Mouse (Mus musculus): ENCODE measurements around the gene Smad5.
A peak's percentile ranks its signal among the peaks of the same experiment; 100 is the strongest.

Gene Smad5

GRCm38 (mm10) chr13:56702469-56703221 lies at the start of gene Smad5:
Gene Smad5 (plus strand): TSS chr13:56703010.
- DNase-seq (ENCODE audit: low read depth, low spot score), result peak; percentile 95

DNA sequence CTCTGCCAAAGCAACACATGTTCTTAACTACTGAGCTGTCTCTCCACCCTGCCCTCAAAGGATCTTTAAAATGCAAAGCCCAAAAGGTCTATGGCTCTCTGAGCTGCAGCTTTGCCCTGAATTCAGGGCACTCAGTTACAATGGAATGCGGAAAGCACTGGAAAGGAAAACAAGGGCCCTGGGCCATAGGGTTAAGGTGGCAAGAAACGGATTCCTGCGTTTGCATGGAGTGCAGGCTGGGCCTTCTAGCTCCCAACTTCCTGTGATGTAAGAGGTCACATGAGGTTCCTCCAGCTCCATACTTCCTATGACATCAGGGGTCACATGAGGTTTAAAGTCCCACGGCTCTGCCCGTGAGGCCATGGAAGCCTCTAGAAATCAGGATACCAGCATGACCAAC lies 48.6 kb upstream of the Smad5 start:
- no peak for DNase-seq (ENCODE audit: low read depth, low spot score)

DNA sequence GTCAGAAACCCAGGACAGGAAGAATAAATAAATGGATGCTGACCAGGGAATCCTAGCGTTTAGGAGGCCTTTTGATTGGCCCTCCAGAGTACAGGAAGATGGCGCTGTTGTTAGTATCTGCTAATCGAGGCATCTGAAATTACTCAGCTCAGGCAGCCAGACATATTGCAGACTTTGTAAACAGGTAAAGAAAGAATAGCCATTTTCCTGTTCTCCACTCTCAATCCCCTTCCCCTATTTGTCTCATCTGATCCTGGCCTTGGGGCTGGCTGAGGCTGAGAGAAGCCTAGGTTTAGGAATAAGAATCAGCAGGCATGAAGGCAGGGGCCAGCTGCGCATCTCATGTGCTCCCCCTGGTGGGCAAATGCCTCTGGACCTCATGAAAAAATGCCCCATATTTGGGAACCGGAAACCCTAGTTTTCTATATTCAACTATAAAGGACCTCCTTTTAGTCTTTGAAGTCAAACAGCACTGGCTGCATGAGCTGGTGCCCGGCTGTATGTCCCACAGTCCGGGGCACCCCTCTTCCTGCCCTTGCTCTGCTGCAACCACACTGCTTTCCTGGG lies 44.8 kb upstream of the Smad5 start:
- DNase-seq (ENCODE audit: low read depth, low spot score), result peak; percentile 69

GRCm38 (mm10) chr13:56658931-56659330 lies 43.9 kb upstream of the Smad5 start:
- no peak for DNase-seq (ENCODE audit: low read depth, low spot score)

DNA sequence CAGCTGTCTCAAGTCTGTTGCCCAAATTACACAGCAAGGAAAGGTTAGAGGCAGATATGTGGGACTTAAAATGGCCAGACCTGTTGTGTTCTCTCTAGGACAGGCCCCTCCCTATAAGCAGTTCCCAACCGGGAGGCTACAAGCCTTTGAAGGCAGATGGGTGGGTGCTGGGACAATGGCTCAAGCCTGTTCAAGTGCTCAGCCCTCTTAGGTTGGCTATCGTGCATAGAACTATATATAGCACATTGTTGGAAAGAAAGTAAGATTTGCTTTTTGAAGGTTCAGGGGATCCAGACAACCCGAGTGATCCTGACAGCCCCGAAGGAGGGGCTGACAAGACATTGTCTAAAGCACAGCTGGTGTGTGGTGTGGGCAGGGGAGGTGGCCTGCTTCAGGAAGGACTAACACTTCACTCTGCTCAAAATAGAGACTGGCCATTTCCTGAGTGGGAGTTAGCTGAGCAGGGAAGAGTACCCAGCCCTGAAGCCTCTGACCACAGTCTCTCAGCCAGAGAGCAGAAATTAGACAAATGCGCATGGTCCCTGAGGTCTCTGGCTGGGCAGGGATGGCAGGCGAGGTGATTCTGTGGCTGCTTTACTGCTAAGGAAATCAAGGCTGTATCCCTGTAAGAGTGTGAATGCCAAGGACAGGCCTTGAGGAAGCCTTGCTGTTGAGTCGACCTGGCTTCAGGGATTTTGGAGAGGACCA lies 40.7 kb upstream of the Smad5 start:
- DNase-seq (ENCODE audit: low read depth, low spot score), result no peak

DNA sequence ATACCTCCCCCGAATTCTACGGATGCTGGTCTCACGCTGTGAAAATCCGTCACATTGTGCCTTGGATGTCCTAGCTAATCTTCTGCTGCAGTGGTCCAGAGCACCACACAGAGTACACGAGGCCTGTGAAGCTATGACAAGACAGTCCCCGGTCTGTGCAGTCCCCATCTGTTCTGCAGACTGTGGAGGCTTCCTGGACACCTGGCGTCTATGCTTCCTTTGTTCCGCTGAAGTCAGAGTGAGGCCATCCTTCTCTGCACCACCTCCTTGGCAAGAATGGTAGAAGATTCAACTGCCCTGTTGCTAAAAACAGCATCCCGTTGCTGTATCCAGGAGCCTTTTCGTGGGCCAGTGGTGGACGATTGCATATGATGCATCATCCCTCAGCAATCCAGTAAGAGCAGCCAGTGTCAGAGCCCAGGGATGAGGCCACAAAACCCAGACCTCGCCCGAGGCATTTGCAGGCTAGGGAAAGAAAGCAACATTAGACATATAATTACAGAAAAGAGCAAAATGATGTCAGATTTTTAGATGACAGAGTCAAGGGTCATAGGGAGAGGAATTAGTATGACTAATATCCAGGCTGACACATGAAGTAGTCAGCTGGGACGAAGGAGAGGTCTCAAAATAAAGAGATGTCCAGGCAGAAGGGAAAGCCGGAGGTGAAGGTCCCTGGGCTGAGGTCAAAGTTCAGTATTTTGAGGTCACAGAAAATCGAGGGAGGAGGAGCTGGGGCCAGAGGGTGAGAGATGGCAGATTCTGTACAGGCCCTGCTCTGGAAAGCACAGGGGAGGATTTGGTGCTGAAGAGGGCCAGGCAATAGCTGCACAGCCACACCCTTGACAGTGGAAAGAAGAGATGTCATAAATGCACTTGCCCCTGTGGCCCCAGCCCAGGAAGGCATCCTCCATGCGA lies 38.3 kb upstream of the Smad5 start:
- no peak for DNase-seq (ENCODE audit: low read depth, low spot score)

DNA sequence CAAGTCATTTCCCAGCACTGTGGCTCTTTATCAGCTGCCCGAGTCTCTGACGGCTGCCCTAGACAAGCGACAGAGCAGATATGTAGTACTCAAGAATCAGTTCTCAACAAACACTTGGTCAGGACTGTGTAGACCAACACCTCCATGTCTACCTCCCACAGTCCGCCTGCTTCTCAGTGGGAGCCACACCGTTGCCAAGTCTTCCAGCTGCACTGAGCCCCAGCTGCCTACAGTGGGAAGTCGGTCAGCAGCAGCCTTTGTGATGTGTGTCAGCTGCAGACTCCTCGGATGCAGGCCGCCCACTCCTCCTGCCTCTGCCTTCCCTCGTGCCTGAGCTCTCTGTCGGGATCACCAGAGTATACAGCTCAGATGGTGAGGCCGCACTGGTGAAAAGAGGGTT lies 31.6 kb upstream of the Smad5 start:
- DNase-seq (ENCODE audit: low read depth, low spot score), result no peak

- DNase-seq (ENCODE audit: low read depth, low spot score), result no peak
Measured at GRCm38 (mm10) chr13:56677731-56678130, 25.1 kb upstream of the Smad5 start.

GRCm38 (mm10) chr13:56678188-56678787 lies 24.5 kb upstream of the Smad5 start:
- no peak for DNase-seq (ENCODE audit: low read depth, low spot score)

- no peak for DNase-seq (ENCODE audit: low read depth, low spot score)
Measured at GRCm38 (mm10) chr13:56678826-56679504, 23.8 kb upstream of the Smad5 start.

DNA sequence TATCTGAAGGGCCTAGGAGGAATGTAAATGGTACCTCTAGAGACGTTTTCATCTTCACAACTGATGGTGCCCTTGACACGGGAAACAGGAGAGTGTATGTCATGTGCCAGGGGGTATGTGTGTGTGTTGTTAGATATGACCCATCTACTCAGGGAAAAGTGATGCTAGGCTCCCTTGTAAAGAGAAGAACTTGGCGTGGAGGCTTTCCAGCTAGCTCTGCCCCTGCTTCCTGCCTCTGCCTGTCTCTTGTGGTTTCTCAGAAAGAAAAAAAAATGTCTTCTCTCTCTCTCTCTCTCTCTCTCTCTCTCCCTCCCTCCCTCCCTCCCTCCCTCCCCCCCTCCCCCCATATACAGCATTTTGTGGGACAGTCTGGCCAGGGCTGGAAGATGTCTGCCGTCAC lies 20.9 kb upstream of the Smad5 start:
- no peak for DNase-seq (ENCODE audit: low read depth, low spot score)

DNA sequence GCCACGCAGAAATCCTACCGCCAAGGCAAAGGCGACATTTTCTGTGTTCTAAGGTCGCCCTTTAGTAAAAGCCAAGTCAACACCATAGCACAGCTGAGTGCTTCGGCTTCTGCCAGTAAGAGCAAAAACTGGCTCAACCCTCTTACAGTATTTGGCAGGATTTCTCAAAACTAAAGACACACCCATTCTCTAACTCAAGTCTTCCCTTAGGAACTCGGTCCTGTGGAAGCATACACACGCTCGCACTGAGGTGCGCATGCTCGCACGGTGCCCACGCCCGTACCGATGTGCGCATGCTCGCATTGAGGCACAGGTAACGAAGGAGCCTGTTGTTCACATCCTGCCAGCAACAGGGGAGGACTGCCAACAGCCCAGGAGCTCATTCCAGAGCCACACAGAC lies 20.5 kb upstream of the Smad5 start:
- no peak for DNase-seq (ENCODE audit: low read depth, low spot score)

GRCm38 (mm10) chr13:56683306-56683705 lies 19.5 kb upstream of the Smad5 start:
- no peak for DNase-seq (ENCODE audit: low read depth, low spot score)

GRCm38 (mm10) chr13:56692011-56692410 lies 10.8 kb upstream of the Smad5 start:
- no peak for DNase-seq (ENCODE audit: low read depth, low spot score)

GRCm38 (mm10) chr13:56692644-56693043 lies 10.2 kb upstream of the Smad5 start:
- DNase-seq (ENCODE audit: low read depth, low spot score), result no peak

DNA sequence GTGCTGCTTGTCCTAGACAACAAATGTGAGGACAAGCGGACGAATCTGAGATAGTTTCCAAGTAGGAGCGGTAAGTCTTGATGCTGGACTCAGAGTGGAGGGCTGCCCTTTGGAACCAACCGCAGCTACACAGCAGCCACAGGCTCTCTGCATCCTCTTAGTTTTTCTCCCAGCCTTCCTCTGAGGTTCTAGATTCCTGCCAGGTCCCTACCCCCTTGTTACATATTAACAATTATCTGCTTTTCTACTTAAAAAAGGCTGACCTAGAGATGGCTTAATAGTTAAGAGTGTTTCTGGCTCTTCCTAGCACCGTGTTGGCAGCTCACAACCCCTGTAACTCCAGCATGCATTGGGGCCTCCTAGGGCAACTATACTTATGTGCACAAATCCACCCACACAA lies 7.1 kb upstream of the Smad5 start:
- DNase-seq (ENCODE audit: low read depth, low spot score), result no peak

- no peak for DNase-seq (ENCODE audit: low read depth, low spot score)
Measured at GRCm38 (mm10) chr13:56696699-56697098, 6.1 kb upstream of the Smad5 start.

- DNase-seq (ENCODE audit: low read depth, low spot score), result no peak
Measured at GRCm38 (mm10) chr13:56697171-56697570, 5.6 kb upstream of the Smad5 start.

DNA sequence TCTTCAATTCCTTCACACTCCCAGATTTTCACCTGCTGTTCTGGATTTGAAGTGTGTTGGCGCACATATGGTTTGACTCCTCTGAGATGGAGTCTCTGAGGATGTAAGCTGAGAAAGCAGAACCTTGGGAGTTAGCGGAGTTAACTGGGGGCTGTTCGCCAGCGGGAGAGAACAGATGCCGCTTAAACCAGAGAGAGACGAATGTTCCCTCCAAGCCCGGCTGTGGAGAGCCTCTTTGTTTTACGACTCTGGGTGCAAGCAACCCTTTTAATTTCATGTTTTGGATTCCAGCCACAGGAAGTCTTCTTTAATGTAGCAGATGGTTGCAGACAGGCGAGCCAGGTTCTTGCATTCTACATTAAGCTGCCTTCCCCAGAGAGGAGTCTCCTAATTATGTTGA lies 4.4 kb upstream of the Smad5 start:
- no peak for DNase-seq (ENCODE audit: low read depth, low spot score)

DNA sequence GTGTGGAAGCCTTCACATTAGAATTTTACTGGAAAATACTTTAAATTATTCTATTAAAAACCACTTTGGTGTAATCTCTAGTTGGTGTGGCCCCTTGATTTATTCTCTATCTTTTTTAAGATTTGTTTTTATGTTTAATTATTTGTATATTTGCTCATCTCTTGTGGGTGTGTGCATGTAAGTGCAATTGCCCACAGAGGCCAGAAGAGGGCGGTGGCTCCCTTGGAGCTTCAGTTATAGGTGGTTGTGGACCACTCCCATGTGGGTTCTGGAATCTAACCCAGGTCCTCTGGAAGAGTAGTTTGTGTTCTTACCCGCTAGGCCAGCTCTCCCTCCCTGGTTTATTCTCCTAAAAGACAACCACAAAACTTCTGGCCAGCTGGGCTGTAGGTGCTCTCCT lies 3.4 kb upstream of the Smad5 start:
- no peak for DNase-seq (ENCODE audit: low read depth, low spot score)

- no peak for DNase-seq (ENCODE audit: low read depth, low spot score)
Measured at GRCm38 (mm10) chr13:56700981-56701380, 1.8 kb upstream of the Smad5 start.

Data from A20 (cell line).